Mouse (Mus musculus): ENCODE data around the gene Kctd20. TPM values are rescaled to one million over a fixed set of nuclear protein-coding genes. Genes with fewer than 3 reads are reported as not detected.
A peak's percentile ranks its signal among the peaks of the same experiment; 100 is the strongest.

Kctd20 gene
- polyA plus RNA-seq, 1 experiment: 30.8 TPM

DNA sequence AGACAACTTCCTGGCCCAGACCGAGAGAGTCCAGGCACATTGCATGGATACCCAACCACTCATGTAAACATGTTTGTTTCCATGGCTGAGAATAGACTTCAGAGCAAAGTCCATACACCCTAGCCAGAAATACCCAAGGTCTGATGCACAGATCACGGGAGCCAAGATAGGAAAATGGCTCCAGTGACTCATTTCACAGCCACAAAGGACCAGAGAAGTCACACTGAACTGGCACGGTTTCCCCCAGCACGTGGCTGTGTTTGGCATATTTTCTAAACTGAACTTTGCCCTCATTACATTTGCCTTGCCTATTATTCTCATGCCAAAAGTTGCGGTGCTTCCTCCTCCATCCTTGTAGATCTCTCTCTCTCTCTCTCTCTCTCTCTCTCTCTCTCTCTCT, 38.5 kb upstream of the Kctd20 start:
- peak; percentile 89 for DNase-seq
- TF ChIP-seq CTCF (conservative IDR thresholded peaks at IDR 0.05; ENCODE audit: insufficient read depth, insufficient read length, low read depth, low read length) (no peak), POLR2A (IDR thresholded peaks at IDR 0.05; ENCODE audit: low read depth, low read length) (no peak)
- Histone ChIP-seq H3K4me3 (ENCODE audit: insufficient read depth, low read depth, low read length) (no peak overlapping the region), H3K27ac (ENCODE audit: insufficient read depth, low read depth, low read length) (no peak overlapping the region), H3K4me1 (ENCODE audit: control insufficient read depth, insufficient read depth, low read length) (peaks cover 7% of the 10 kb centered on the region; the same call in 1 of the 2 replicates), H3K27me3 (replicated peaks; ENCODE audit: control insufficient read depth, insufficient read depth, low read length) (no peaks in the 10 kb centered on the region; the same call in 1 of the 2 replicates), H3K36me3 (ENCODE audit: control insufficient read depth, insufficient read depth, low read length) (no peaks in the 10 kb centered on the region)
- 28% methylated on average over 5 of the region's 5 CpGs for WGBS

DNA sequence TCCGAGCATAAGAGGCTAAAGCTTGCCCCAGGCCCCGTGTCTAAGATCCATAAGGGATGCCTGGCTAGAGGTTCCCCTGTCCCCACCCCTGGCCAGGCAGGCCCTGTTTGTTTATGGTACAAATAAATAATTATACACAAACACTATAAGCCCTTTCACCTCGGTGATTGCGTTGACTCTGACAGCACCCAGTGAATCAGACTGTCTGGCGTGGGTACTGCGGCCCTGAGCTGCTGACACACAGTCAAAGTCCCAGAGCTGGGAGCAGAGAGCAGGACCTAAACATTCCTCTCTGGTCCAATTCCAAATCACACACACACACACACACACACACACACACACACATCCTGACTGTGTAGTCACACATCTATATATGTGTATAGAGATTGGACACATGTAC, 37.8 kb upstream of the Kctd20 start:
- TF ChIP-seq CTCF (conservative IDR thresholded peaks at IDR 0.05; ENCODE audit: insufficient read depth, insufficient read length, low read depth, low read length) (no peak), POLR2A (IDR thresholded peaks at IDR 0.05; ENCODE audit: low read depth, low read length) (no peak)
- Histone ChIP-seq H3K36me3 (ENCODE audit: control insufficient read depth, insufficient read depth, low read length) (no peaks in the 10 kb centered on the region), H3K27me3 (replicated peaks; ENCODE audit: control insufficient read depth, insufficient read depth, low read length) (no peaks in the 10 kb centered on the region), H3K4me3 (ENCODE audit: insufficient read depth, low read depth, low read length) (no peak overlapping the region), H3K4me1 (ENCODE audit: control insufficient read depth, insufficient read depth, low read length) (peaks cover 7% of the 10 kb centered on the region; the same call in 1 of the 2 replicates), H3K27ac (ENCODE audit: insufficient read depth, low read depth, low read length) (no peak overlapping the region)
- 69% methylated on average over 6 of the region's 6 CpGs for WGBS
- DNase-seq: no peak

DNA sequence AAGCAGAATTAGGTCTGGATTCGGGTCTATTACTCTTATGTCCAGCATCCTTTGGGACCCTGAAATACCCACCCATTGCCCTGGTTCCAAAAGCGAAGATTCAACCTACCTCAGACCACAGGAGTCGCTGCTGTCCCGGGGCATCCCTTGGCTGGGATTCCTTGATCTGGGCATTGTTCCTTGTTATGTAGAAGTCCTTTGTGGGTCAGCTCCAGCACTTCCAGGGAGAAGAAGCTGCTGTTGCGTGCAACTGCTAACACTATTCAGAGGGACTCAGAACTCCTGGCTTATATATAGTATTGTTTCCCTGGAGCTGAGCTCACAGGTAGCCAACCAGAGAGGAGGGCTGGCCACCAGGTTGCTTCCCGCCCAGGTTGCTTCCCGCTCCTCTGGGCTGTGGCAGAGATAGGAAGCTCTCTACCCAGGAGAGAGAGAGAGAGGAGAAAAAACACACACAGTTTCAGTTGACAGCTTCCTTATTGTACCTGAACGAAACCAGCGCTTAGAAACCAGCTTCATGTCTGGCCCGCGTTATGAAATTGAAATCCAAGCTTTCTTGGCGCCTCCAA, 36.6 kb upstream of the Kctd20 start, which contains the start of gene 4930539E08Rik:
4930539E08Rik (minus strand) TSS at position 265 of the 569 bp plus-strand sequence.
- peaks cover 7% of the 10 kb centered on the region; the same call in 1 of the 2 replicates for H3K4me1 ChIP-seq (ENCODE audit: control insufficient read depth, insufficient read depth, low read length)
- TF ChIP-seq CTCF (conservative IDR thresholded peaks at IDR 0.05; ENCODE audit: insufficient read depth, insufficient read length, low read depth, low read length): no peak
- no peak for TF ChIP-seq POLR2A (IDR thresholded peaks at IDR 0.05; ENCODE audit: low read depth, low read length)
- no peak within 1 kb of the TSS for H3K27ac ChIP-seq (ENCODE audit: insufficient read depth, low read depth, low read length)
- H3K4me3 ChIP-seq (ENCODE audit: insufficient read depth, low read depth, low read length): no peak within 1 kb of the TSS
- WGBS: 78% methylated on average over 12 of the region's 12 CpGs
- H3K27me3 ChIP-seq (replicated peaks; ENCODE audit: control insufficient read depth, insufficient read depth, low read length): no peaks in the 10 kb centered on the region
- no peaks in the 10 kb centered on the region for H3K36me3 ChIP-seq (ENCODE audit: control insufficient read depth, insufficient read depth, low read length)
- no peak for DNase-seq

DNA sequence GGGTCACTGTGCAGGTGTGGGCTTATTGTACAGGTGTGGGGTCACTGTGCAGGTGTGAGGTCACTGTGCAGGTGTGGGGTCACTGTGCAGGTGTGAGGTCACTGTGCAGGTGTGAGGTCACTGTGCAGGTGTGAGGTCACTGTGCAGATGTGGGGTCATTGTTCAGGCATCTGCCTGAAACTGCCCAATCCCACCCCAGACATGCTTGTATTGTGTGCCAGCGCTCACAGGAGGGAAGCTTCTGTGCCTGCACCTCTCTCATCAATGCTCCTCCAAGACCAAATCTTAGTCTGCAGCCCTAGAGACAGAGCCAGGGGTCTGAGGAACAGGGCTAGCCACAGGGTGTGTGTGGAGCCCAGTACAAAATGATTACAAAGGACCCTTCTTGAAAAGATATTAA, 35.2 kb upstream of the Kctd20 start:
- 92% methylated on average over 1 of the region's 1 CpGs for WGBS
- TF ChIP-seq CTCF (conservative IDR thresholded peaks at IDR 0.05; ENCODE audit: insufficient read depth, insufficient read length, low read depth, low read length) (no peak), POLR2A (IDR thresholded peaks at IDR 0.05; ENCODE audit: low read depth, low read length) (no peak)
- Histone ChIP-seq H3K27me3 (replicated peaks; ENCODE audit: control insufficient read depth, insufficient read depth, low read length) (no peaks in the 10 kb centered on the region), H3K36me3 (ENCODE audit: control insufficient read depth, insufficient read depth, low read length) (no peaks in the 10 kb centered on the region), H3K4me3 (ENCODE audit: insufficient read depth, low read depth, low read length) (no peak overlapping the region), H3K4me1 (ENCODE audit: control insufficient read depth, insufficient read depth, low read length) (peaks cover 7% of the 10 kb centered on the region; the same call in 1 of the 2 replicates), H3K27ac (ENCODE audit: insufficient read depth, low read depth, low read length) (no peak overlapping the region)
- no peak for DNase-seq

DNA sequence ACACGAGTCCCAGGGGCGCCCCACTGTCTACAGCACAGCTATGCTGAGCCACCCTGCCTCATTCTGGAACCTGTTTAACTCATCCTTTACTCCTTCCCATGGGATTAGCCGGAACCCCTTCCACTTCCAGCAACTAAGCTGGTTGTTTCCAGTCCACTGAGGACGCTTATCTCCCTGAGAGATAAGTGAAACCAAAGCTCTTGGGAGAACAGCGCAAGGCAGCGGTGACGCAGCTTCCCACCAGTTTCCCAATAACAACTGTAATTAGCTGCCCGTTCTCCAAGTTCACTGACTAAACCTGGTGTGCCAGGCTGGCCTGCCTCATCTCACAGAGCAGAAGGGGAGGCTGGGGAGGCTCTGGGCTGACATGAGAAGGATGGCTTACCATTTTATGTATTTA, 30.7 kb upstream of the Kctd20 start:
- TF ChIP-seq POLR2A (IDR thresholded peaks at IDR 0.05; ENCODE audit: low read depth, low read length) (no peak), CTCF (conservative IDR thresholded peaks at IDR 0.05; ENCODE audit: insufficient read depth, insufficient read length, low read depth, low read length) (no peak)
- H3K27ac ChIP-seq (ENCODE audit: insufficient read depth, low read depth, low read length): no peak overlapping the region
- no peak for DNase-seq
- H3K4me3 ChIP-seq (ENCODE audit: insufficient read depth, low read depth, low read length): no peak overlapping the region
- H3K27me3 ChIP-seq (replicated peaks; ENCODE audit: control insufficient read depth, insufficient read depth, low read length): no peaks in the 10 kb centered on the region
- H3K36me3 ChIP-seq (ENCODE audit: control insufficient read depth, insufficient read depth, low read length): no peaks in the 10 kb centered on the region
- no peaks in the 10 kb centered on the region for H3K4me1 ChIP-seq (ENCODE audit: control insufficient read depth, insufficient read depth, low read length)
- WGBS: 84% methylated on average over 8 of the region's 8 CpGs

DNA sequence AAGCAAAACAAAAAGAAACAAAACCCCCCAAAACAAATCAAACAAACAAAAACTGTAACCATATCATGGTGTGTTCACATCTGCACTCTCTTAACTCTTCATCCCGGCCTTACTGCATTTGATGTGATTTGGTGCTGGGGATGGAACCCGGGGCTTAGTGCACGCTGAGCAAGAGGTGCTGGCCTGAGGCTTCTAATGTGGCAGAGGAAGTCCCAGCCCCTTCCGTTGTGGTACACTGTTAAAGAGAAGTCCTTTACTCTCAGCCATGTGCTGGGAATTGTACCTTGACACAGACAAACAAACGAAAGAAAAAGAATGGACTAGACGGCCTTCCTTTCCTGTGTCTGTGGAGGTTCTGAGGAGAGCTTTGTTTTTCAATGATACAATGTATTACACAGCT, 29.7 kb upstream of the Kctd20 start:
- H3K27me3 ChIP-seq (replicated peaks; ENCODE audit: control insufficient read depth, insufficient read depth, low read length): no peaks in the 10 kb centered on the region
- no peak overlapping the region for H3K27ac ChIP-seq (ENCODE audit: insufficient read depth, low read depth, low read length)
- WGBS: 64% methylated on average over 6 of the region's 6 CpGs
- H3K36me3 ChIP-seq (ENCODE audit: control insufficient read depth, insufficient read depth, low read length): no peaks in the 10 kb centered on the region
- no peak overlapping the region for H3K4me3 ChIP-seq (ENCODE audit: insufficient read depth, low read depth, low read length)
- TF ChIP-seq CTCF (conservative IDR thresholded peaks at IDR 0.05; ENCODE audit: insufficient read depth, insufficient read length, low read depth, low read length): no peak
- no peak for TF ChIP-seq POLR2A (IDR thresholded peaks at IDR 0.05; ENCODE audit: low read depth, low read length)
- no peak for DNase-seq
- H3K4me1 ChIP-seq (ENCODE audit: control insufficient read depth, insufficient read depth, low read length): no peaks in the 10 kb centered on the region

DNA sequence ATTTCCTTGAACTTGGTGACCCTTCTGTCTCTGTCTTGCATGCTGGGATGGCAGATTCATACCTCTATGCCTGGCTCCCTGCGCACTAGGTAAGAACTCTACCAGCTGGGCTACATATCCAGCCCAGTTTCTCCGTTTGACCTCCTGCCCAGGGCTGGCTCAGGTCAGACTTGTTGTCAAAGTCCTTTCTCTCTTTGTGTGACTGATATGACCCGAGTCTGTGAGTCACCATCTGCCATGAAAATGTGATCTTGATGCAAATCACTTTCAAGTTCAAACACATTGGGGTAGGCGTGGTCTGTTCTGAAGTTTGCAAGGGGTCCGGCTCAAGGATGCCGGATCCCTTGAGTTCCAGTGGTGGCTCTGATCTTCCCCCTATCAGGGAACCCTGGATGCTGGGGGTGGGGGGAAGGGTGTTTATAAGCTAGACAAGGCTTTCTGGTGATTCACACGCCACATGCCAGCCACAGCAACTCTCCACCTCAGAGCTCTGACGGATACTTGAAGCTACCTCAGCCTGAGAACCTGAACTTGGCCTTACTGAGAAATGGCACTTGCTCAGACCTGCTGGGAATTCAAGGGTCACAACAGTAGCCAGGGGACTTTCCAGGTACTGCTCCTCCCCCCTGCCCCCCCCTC, 26.7 kb upstream of the Kctd20 start:
- H3K27me3 ChIP-seq (replicated peaks; ENCODE audit: control insufficient read depth, insufficient read depth, low read length): no peaks in the 10 kb centered on the region
- no peak overlapping the region for H3K27ac ChIP-seq (ENCODE audit: insufficient read depth, low read depth, low read length)
- TF ChIP-seq POLR2A (IDR thresholded peaks at IDR 0.05; ENCODE audit: low read depth, low read length): no peak
- TF ChIP-seq CTCF (conservative IDR thresholded peaks at IDR 0.05; ENCODE audit: insufficient read depth, insufficient read length, low read depth, low read length): no peak
- no peaks in the 10 kb centered on the region for H3K36me3 ChIP-seq (ENCODE audit: control insufficient read depth, insufficient read depth, low read length)
- H3K4me3 ChIP-seq (ENCODE audit: insufficient read depth, low read depth, low read length): no peak overlapping the region
- 0 out of 2 replicates have a peak, but pooled peaks cover 1% of the 10 kb centered on the region for H3K4me1 ChIP-seq (ENCODE audit: control insufficient read depth, insufficient read depth, low read length)
- WGBS: 76% methylated on average over 8 of the region's 8 CpGs
- DNase-seq: no peak
